Mouse (Mus musculus) small intestine, adult 2 months (tissue): ENCODE results near the gene Iqce.

Experiments used
- CTCF ChIP-seq: fragments of 200-500 bp; IDR thresholded peaks from 2 replicates; pipeline ENCODE4 v1.5.1; 2012; ENCODE audit warnings: low read depth, mild to moderate bottlenecking, control low read depth, inconsistent platforms, low read length, moderate library complexity, mixed read lengths; ENCODE audit not compliant: insufficient replicate concordance, insufficient read length; ENCODE audit errors: extremely low read depth
- POLR2A ChIP-seq: fragments of 200-500 bp; IDR thresholded peaks from 2 replicates; pipeline ENCODE4 v1.6.1; 2012; ENCODE audit warnings: low read depth, mild to moderate bottlenecking, control low read depth, inconsistent platforms, low read length, moderate library complexity

GRCm38 (mm10) chr5:140735297-140735696, 33.1 kb upstream of the Iqce start:
- TF ChIP-seq CTCF (no peak), POLR2A (no peak)
